Mouse (Mus musculus): ENCODE measurements around the gene Bsg. TPM values are rescaled to one million over a fixed set of nuclear protein-coding genes. Genes with fewer than 3 reads are reported as not detected.

Bsg gene
- total and polyA plus RNA-seq, 3 experiments = 318 to 700 (median 346) TPM

DNA sequence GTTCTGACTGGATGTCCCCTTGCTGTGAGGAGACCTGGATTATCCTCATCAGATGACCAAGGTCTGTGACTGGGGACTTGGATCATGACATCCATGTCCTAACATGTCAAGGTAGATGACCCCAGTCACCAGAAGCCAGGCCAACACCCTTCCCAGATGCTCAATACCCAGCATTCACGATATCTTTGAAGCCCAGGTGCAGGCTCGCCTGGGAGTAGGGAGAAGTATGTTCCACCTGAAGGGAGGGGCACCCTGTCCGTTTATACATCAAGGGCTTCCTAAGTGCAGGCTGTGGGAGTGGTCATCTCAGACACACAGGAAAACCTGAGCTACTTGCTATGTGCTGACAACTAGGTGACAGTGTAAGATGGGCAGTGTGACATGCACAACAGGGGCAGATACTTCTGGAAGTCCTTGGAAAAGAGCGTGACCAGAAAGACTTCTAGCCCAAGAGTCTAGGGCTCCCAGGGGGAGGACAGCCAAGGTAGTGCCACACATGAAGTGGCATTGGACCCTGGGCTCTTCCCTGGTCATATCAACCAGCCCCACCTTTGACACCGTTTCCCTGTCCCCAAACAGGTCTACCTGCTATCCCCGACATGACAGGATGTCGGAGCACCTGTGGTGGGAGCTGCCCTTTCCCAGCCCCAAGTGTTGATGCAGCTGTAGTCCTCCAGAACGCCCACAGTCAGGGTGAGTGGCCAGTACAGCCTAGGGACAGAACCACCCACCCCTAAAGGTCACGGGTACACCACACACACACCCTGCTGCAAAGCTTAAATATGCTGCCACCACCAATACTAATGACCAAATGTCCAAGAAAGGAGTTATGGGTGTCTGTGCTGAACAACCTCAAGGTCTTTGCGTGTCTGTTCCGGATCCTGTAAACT lies 23.4 kb upstream of the Bsg start (continued):
- no peak for TF ChIP-seq EP300 (IDR thresholded peaks at IDR 0.05; ENCODE audit: low read depth in 1 of 2, low read length in 2 of 2)
- TF ChIP-seq MYC (IDR thresholded peaks at IDR 0.05; ENCODE audit: low read depth, low read length) = no peak
- no peak for TF ChIP-seq TBP (IDR thresholded peaks at IDR 0.05; ENCODE audit: low read depth, low read length)
- TF ChIP-seq ZNF384 (IDR thresholded peaks at IDR 0.05; ENCODE audit: low read depth, low read length) = no peak

DNA sequence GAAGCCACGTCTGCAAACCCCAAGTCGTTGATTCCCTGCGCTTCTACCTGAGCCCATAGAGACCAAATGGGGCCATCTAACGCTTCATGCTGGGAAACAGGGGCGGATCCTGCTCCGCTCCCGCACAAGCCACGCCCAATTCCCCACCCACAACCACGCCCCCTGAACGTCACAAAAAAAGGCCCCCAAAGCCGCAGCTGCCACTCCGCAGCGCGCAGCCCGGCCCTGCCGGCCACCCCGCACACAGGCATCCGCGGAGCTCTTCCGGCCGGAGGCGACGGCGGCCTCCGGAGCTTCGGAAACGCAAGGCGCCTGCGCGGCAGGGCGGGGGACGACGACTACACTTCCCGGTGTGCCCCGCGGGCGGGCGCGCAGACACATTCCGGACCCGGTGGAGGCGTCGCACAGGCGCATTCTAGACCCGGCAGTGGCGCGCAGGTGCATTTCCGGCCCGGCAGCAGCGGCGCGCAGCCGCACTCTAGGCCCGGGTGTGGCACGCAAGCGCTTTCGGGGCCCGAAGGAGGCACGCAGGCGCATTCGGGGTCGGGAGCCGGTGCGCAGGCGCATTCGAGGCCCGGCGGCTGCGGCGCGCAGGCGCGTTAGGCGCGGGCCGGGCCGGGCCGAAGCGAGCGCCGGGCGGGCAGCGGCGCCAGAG lies 22.6 kb upstream of the Bsg start, which contains the start of gene Cdc34:
Gene Cdc34, plus strand, starts transcription at position 605 of the 655 bp plus-strand sequence.
- Histone ChIP-seq H3K9ac (ENCODE audit: control insufficient read depth, low read depth, low read length, poor library complexity, severe bottlenecking) (peak within 1 kb of the TSS; percentile 96), H3K79me2 (ENCODE audit: control insufficient read depth, insufficient read depth, low read length, poor library complexity) (peaks cover 32% of the 10 kb centered on the region), H3K4me3 (ENCODE audit: control insufficient read depth in 1 of 2, insufficient read depth in 1 of 2, low read depth in 2 of 2, low read length in 2 of 2) (peak within 1 kb of the TSS; percentile 96 to 98), H3K9me3 (replicated peaks; ENCODE audit: insufficient read depth, low read length) (no peaks in the 10 kb centered on the region), H3K27me3 (ENCODE audit: control insufficient read depth in 1 of 2, insufficient read depth in 2 of 2, low read length in 2 of 2) (no peaks in the 10 kb centered on the region), H3K4me1 (ENCODE audit: control insufficient read depth in 1 of 2, insufficient read depth in 2 of 2, low read length in 2 of 2) (peaks cover 6 to 19% of the 10 kb centered on the region in 2 experiments; a peak in 3 of 4 replicates), H3K36me3 (ENCODE audit: control insufficient read depth in 1 of 2, insufficient read depth in 2 of 2, low read length in 2 of 2) (peaks cover 3 to 4% of the 10 kb centered on the region in 2 experiments; a peak in 2 of 4 replicates), H3K27ac (ENCODE audit: control insufficient read depth, low read depth, low read length) (peak within 1 kb of the TSS; percentile 59)
- peak; percentile 99 for DNase-seq (ENCODE audit: low read depth, low spot score)
- TF ChIP-seq GABPA (IDR thresholded peaks at IDR 0.05; ENCODE audit: low read depth, low read length) = no peak
- no peak for TF ChIP-seq USF2 (IDR thresholded peaks at IDR 0.05; ENCODE audit: borderline replicate concordance in 1 of 2, insufficient read depth in 1 of 2, low read depth in 1 of 2, low read length in 2 of 2)
- TF ChIP-seq CTCF (IDR thresholded peaks at IDR 0.05 in 2 of 3, conservative IDR thresholded peaks at IDR 0.05 in 1 of 3; ENCODE audit: control insufficient read depth in 1 of 3, insufficient read depth in 1 of 3, low read depth in 2 of 3, low read length in 3 of 3, poor library complexity in 1 of 3, severe bottlenecking in 1 of 3) = no peak
- peak; percentile 91 for TF ChIP-seq NELFE (IDR thresholded peaks at IDR 0.05; ENCODE audit: low read depth, low read length)
- peak; percentile 39 for TF ChIP-seq USF1 (IDR thresholded peaks at IDR 0.05; ENCODE audit: low read depth, low read length)
- TF ChIP-seq POLR2AphosphoS2 (IDR thresholded peaks at IDR 0.05; ENCODE audit: low read length) = peak; percentile 77; the same call in 1 of the 2 replicates
- 0 out of 2 replicates have a peak, but pooled peaks have one; percentile 6 for TF ChIP-seq TBP (IDR thresholded peaks at IDR 0.05; ENCODE audit: low read depth, low read length)
- no peak; the same call in 1 of the 2 replicates for TF ChIP-seq MAX (IDR thresholded peaks at IDR 0.05; ENCODE audit: low read length)
- TF ChIP-seq E2F4 (IDR thresholded peaks at IDR 0.05; ENCODE audit: borderline replicate concordance, low read depth, low read length) = no peak
- no peak for TF ChIP-seq SMC3 (IDR thresholded peaks at IDR 0.05; ENCODE audit: low read depth, low read length)
- no peak for TF ChIP-seq BHLHE40 (IDR thresholded peaks at IDR 0.05; ENCODE audit: borderline replicate concordance, low read depth, low read length)
- TF ChIP-seq ZKSCAN1 (IDR thresholded peaks at IDR 0.05; ENCODE audit: low read depth, low read length) = no peak
- TF ChIP-seq ELF1 (IDR thresholded peaks at IDR 0.05; ENCODE audit: low read depth, low read length) = peak; percentile 97
- TF ChIP-seq MAZ (IDR thresholded peaks at IDR 0.05; ENCODE audit: low read depth, low read length) = peak; percentile 93
- peak; percentile 78 for TF ChIP-seq SIN3A (IDR thresholded peaks at IDR 0.05; ENCODE audit: low read length)
- TF ChIP-seq JUND (IDR thresholded peaks at IDR 0.05; ENCODE audit: low read depth, low read length) = no peak
- TF ChIP-seq TAL1 (IDR thresholded peaks at IDR 0.05; ENCODE audit: low read length) = no peak
- TF ChIP-seq MYC (IDR thresholded peaks at IDR 0.05; ENCODE audit: low read depth, low read length) = 0 out of 2 replicates have a peak, but pooled peaks have one; percentile 69
- TF ChIP-seq MYB (IDR thresholded peaks at IDR 0.05; ENCODE audit: low read depth, low read length) = no peak
- peak; percentile 49; the same call in 1 of the 2 replicates for TF ChIP-seq MEF2A (IDR thresholded peaks at IDR 0.05; ENCODE audit: extremely low read depth, insufficient replicate concordance, low read depth, low read length, poor library complexity, severe bottlenecking)
- peak in 1 of 2 experiments; percentile 7; a peak in 1 of 4 replicates for TF ChIP-seq EP300 (IDR thresholded peaks at IDR 0.05; ENCODE audit: low read depth in 1 of 2, low read length in 2 of 2)
- no peak for TF ChIP-seq CHD1 (IDR thresholded peaks at IDR 0.05; ENCODE audit: low read depth, low read length)
- TF ChIP-seq KAT2A (conservative IDR thresholded peaks at IDR 0.05; ENCODE audit: low read depth, low read length) = peak; percentile 98
- TF ChIP-seq MXI1 (IDR thresholded peaks at IDR 0.05; ENCODE audit: low read depth, low read length) = peak; percentile 83
- TF ChIP-seq ZMIZ1 (IDR thresholded peaks at IDR 0.05; ENCODE audit: low read depth, low read length) = peak; percentile 70; the same call in 1 of the 2 replicates
- TF ChIP-seq RAD21 (IDR thresholded peaks at IDR 0.05; ENCODE audit: low read depth, low read length) = no peak
- peak; percentile 90 for TF ChIP-seq NRF1 (IDR thresholded peaks at IDR 0.05; ENCODE audit: insufficient read depth, low read depth, low read length, poor library complexity, severe bottlenecking)
- peak; percentile 64 for TF ChIP-seq TCF12 (IDR thresholded peaks at IDR 0.05; ENCODE audit: low read depth, low read length)
- TF ChIP-seq GATA1 (IDR thresholded peaks at IDR 0.05; ENCODE audit: low read depth, low read length) = no peak
- TF ChIP-seq POLR2AphosphoS5 (IDR thresholded peaks at IDR 0.05; ENCODE audit: borderline replicate concordance, low read depth, low read length) = no peak
